Mouse (Mus musculus) gastrocnemius, postnatal 4 days (tissue): ENCODE data around the gene Atxn2. TPM values are rescaled to one million over a fixed set of nuclear protein-coding genes. Genes with fewer than 3 reads are reported as not detected.

Experiments
- DNase-seq, 2 experiments: peaks; one replicate each; pipeline ENCODE4 v3.0.0; 2021 to 2022; ENCODE audit warnings: low spot score in 2 of 2, mixed read lengths in 2 of 2
- total RNA-seq, 2 experiments: library from RNA; stranded (reverse); gene quantifications; 2 replicates each; pipeline ENCODE4 v1.2.3; 2021

The Atxn2 gene
- total RNA-seq, 2 experiments from 2014 or later: 143 to 152 TPM

DNA sequence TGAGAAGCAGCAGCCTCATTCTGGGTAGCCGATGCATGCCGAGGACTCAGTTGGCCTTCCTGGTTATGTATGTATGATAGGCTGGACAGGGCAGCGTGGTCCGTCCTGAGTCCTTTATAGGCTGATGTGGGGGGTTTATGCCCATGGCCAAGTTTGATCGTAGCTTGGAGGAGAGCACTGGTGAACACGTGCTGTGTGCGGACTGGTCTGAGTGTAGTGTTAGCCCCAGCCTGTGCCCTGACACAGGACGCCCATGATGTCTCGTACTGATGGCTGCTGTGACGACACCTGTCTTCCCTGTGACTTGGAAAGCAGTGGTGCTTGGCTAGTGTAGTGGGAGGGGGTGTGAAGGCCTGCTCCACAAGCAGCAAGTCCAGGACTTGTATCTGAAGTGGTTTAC lies 102.6 kb downstream of the Atxn2 start:
- no peak for DNase-seq

DNA sequence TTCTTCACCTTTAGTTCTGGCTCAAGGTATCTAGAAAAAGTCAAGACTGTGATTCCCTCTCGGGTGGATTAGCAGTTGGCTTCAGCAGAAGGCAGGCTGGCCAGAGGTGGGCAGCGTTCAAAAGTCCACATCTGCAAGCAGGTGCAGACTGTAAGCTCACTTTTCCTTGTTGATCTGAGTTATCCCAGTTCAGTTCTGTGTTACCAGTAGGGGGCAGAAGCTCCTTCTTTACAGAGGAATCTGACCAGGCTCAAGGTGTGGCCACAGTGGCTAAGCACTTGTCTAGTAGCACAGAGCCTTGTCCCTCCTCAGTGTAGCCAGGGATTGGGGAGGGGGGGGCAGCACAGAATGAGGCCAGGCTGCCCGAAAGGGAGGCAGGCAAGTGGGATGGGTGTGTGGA lies 103.9 kb downstream of the Atxn2 start:
- peak in 1 of 2 experiments; percentile 64 for DNase-seq

DNA sequence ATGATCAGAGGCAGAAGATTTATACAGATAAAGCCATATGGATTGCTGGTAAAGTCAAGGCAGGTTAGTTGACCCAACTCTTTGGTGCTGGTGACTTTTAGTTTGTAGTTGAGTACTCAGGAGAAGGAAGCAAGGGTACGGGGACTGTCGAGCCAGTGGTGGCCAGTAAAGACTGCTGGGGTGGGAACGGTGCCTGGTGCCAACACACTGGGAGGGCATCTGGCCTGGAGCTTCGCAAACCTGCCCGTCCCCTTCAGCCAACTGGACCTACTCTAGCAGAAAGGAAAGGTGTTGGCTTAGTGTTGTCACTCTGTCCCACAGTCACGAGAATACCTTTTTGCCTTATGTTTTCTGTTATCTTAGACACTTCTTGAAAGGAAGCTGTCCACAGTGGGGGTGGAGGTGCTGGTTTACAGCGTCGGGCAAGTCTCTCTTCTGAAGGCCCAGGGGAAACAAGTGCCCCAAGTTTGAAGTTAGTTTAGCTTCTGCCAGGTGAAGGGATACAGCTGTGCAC lies 104.8 kb downstream of the Atxn2 start:
- DNase-seq: no peak

DNA sequence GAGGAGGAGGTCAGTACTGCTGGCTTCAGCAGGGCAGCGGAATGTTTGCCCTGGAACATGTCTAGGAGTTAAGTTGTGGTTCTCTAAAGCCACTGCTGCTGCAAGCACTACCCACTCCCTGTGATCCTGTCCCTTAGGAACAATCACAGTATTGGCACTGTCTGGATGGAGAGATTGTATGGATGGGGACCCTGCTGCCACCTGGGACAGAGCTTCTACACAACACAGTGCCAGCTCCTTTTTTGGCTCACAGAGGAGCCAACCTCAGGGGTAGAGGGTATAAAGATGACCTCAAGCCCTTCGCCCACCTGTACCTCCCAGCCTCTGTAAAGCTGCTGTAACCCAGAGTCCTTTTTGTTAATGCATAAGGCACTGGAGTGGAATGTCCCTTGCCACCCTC lies 105.5 kb downstream of the Atxn2 start:
- no peak for DNase-seq

DNA sequence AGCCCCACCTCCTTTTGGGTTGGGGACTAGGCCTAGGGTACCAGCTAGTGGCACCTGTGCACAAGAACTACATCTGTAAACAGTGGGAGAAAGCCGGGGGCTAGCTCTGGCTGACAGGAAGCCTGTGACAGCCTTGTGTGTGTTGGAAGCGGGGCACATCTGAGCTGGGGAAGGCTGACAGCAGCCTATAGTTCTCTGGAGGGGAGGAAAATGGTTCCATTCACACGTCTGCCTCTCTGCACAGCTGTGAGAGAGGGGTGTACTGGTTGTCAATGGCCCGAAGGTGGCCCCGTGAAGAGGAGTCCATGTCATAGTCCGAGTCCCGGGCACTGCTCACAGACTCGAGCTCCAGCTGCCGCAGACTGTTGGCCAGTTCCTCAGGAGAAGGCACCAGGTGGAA lies 106.4 kb downstream of the Atxn2 start:
- no peak for DNase-seq

DNA sequence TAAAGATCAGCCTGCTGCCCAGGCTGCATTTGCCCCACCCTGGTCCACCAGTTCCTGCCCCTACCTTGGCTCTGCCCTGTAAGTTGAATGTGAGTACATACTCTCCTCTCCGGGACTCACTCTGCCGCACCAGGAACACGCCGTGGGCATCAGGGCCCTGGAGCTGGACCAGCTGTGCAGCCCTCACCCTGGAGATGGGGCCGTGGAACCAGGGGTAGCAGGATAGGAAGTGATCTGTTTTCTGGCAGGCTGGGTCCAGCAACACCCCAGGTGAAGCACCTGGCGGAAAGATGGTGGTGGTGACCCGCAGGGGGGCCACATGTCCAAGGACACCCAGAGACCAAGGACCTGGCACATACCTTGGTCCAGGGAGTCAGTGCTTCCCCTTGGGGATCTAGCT lies 107.3 kb downstream of the Atxn2 start:
- DNase-seq: peak in 1 of 2 experiments; percentile 13

DNA sequence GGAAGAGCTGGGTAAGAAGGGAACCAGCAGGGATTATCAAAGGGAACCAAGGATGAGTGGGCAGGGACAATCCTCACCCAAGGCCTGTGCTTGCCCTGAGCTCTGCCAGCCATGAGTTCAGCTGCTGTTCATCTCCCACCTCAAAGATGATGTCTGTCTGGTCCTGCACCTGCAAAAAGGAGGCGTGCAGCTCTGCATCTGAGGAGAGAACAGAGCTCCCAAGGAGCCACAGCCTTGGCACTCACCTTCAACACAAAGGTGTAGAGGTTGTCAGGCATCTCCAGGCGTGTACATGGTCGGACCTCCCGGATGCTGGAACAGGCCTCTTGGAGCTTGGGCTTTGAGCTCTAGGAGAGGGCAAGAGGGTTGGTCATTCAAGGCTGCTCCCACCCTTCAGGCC lies 107.7 kb downstream of the Atxn2 start:
- DNase-seq: peak in 1 of 2 experiments; percentile 14

DNA sequence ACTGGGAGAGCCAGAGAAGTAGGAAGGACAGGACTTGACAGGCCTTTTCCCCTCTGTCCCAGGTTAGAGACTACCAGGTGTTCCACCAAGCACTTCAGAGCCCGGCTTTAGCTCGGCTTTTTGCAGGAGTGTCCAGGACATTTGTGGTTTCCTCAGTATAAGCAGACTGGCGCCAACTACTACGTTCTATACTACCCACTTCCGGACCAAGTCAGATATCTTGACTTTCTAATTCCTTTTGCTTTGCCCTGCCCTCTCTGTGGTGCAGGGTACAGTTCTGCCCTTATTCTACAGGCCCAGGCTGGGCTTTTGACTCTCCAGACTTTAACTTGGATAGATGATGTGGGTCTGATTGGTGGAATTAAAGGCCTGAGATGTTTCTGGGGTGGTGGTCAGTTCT lies 108.4 kb downstream of the Atxn2 start:
- no peak for DNase-seq

DNA sequence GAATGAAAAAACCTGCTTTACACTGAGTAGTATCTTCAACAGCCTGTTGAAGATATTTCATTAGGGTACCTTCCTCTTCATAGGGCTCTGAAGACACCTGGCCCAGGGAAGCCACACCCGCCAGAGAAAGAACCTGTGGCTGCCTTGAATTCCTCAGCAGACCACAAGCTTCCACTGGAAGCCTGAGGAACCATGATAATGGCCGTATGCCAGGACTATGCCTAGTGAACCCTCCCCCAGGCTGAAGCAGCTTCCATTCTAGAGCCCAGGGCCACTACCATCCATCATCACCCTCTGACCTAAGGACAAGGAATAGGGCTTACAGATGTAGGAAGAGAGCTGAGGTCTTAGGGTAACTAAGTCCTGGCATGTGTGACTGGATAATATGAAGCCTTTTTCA lies 109.0 kb downstream of the Atxn2 start:
- no peak for DNase-seq

DNA sequence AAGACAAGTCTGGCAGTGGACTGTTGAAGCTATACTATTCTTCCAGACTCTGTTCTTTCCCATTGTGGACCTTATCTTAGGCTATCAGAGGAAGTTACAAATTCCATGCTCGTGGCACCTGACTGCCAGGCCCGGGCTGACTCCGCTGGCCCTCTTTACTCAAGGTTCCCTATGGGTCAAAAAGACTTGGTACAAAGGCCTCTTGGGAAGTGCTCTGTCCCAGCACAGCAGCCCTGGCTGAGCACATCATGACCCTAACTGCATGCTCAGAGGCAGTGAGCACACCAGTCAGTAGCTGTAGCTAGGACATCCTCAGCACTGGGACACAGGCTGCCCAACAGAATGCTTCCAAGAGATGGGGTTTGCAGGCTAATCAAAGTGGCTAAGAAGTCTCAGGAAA lies 109.5 kb downstream of the Atxn2 start:
- DNase-seq: no peak

DNA sequence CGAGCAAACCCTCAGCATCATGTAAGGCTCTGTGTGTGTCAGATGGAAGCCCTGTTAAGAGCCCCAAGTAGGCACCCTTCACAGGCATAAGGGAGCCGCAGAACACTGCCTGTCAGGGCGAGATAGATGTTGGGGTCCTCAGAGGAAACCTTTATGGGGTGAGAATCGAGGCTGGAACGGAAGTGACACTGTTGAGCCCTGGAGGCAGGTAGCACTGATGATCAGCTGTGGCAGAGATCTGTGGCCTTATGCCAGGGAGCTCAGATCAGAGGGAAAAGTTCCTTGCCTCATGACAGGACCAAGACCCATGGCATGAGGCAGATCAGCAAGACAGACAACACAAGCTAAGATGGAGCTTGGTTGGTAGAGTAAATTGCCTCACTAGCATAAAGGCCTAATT lies 110.0 kb downstream of the Atxn2 start:
- DNase-seq: no peak

DNA sequence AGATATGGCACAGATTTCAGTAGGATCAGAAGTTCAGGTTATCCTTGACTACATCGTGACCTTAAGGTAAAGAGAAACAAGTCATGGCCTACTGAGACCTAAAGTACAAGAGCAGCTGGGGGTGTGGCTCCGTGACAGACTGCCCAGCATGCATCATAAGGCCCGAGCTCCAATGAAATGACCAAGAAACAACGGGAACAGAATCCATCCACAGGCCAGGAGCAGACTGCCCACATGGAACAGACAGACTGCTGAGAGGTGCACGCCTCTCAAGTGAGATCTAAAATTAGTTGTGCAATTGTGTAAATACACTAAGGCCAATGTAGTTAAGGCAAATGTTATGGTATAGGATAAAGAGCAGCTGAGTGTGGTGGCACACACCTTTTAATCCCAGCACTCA lies 110.4 kb downstream of the Atxn2 start:
- no peak for DNase-seq

DNA sequence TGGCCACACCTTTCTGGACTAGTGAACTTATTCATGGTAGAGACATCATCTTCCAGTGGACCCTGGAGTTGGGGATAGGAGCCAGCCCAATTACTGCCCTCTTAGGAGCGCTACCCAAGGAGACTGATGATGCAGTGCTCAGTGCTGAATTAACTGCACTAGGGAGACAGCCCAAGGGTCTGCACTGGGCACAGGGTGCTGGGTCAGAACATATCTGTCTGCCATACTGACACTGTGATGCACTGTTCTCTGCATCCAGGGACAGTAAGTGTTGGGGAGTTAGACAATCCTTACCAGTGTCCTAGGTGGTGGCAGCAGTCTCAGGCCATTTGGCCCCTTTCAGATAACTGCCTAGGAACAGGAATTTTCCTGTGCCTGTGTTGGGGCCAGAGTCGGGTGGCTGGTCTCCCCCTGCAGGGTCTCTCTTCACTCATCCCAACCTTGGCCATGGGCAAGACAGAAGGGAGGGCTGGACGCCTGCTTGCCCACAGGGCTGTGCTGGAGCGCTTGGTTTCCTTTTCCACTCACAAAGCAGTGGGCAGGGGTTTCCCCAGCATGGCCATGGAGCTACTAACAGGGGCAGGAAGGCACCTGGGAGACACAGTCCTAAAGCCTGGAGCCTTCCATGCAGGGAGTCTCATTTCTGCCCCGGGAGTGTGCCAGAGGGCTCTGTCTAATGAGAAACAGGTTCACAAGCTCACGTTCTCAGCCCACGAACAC lies 111.8 kb downstream of the Atxn2 start:
- no peak for DNase-seq

DNA sequence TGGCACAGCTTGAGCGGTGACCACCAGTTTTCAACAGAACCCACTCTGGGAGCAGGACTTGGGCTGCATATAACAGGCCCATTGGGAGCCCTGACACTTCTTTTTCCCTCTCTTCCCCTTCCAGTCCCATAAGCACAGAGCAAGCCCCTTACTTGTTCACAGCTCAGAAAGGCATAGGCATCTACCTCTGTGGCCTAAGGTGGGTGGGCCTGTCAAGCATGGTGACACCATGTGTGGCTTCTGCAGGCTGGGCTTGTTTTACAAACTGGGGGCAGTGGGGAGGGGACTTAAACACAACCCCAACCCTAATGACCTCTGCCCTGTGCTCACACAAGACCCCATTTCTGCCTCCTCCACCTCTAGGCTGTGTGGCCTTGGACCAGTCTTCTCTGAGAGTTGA lies 112.5 kb downstream of the Atxn2 start:
- DNase-seq: no peak

DNA sequence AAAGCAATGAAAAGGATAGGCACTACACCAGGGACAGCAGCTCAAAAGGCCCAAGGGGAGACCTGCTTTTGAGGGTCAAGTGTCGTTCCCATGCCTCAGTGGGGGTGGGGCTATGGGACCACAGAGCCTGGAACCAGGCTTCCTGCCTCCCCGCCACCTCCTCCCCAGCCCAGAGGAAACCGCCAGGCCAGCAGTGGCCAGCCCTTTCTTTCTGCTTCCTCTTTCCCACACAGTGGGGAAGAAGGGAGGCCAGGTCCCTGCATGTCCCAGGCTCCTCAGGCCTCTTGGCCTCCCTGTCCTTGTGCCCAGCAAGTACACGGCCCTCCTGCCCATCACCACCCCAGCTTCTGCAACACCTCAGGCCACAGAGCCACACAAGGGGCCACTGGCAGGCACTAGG lies 113.0 kb downstream of the Atxn2 start:
- peak in 1 of 2 experiments; percentile 18 for DNase-seq

DNA sequence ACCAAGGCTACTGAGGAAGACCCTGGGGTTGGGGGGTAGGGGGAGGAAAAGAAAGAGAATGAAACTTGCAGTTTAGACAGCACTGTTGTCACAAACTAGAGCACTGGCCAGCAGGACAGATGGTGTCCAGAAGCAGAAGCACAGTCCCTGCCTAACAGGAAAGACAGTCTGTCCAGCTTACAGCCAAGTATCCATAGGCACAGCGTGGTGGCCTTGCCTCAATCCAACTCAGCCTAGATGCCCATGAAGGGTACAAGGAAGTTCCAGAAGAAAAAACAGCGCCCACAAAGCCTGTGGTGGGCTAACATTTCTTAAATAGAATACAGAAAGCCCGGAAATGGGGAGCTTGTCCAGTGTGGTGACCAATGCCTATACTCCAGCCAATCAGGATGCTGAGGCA lies 114.5 kb downstream of the Atxn2 start:
- no peak for DNase-seq

DNA sequence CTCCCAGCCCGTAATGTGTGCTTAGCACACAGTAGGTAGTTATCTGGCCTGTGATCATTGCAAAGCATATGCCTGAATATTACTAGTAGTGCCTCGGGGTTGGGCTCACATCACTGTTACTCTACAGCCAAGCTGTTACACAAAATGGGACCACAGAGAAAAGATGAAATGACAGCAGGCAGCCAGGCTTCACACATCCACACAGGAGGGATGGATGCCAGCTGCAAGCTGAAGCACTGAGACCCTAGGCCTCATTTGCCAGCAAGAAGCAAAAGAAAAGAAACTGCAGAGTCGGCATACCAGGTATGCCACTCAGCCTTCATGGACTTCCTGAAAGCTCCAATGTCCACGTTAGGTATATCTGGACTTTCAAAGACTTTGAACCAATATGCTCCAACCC lies 116.7 kb downstream of the Atxn2 start:
- DNase-seq: no peak

DNA sequence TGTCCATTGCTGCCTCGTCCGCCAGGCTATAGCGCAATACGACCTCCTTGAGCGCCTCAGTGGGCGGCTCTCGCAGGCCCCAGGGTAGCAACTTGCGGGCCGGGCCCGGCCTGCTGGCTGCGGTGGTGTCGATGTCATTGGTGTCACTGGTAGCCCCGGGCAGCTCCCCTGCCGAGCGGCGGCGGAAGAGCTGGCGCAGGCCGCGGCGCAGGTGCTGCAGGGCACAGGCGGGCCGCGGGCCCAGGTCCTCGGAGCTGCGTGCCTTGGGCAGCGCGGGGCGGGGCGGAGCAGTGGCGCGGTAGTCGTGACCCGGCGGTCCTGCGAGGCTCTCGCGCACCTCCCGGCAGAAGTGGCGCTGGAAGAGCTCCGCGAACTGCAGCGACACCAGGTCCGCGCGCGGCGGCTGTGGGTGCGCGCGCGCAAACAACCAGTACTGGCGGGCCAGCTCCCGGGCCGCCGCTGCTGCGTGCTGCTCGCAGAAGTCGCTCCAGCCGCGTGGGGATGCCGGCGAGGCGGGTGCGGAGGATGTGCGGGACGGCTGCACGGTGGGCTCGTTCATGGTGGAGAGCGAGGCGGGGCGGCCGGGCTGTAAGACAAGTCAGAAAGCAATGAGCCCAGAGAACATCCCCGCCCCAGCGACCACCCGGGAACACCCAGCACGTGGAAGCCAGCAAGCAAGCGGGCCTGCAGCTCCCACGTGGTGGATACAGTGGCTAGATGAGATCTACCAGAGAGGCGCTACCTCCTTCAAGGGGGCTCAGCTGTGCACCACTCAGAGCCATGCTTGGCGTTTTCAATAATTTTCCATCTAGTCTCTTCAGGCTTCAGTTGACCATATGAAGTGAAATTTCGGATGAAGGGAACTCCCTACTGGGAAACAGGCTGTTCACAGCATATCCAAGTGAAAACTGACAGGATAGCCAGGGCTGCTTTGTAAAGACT lies 117.6 kb downstream of the Atxn2 start:
- peak in 1 of 2 experiments; percentile 29 for DNase-seq

DNA sequence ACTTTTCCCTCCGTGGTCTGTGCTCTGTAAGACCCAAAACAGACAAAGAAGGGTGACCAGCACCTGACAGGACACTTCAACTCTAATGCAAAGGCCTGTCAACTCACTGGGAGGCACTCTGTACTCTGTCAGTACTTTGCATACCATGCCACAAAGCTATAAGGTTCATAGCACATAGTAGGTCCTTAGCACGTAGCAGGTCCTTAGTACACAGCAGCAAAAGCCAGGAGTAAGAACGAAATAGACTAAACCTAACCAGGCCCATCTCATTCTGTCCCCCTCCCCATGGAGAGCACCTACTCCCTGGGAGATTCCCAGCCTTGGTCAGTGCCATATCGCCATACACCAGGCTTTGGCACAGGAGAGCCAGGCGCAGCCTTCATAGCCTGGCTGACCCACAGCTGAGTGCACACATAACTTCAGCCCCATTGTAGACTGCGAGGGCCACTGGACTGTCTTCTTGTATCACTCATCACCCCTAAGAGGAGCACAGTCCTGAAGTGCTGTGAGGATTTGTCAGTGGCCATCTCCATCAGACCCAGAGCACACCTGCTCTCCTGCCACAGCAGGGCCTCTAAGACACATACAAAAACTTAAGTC lies 120.0 kb downstream of the Atxn2 start:
- DNase-seq: no peak

DNA sequence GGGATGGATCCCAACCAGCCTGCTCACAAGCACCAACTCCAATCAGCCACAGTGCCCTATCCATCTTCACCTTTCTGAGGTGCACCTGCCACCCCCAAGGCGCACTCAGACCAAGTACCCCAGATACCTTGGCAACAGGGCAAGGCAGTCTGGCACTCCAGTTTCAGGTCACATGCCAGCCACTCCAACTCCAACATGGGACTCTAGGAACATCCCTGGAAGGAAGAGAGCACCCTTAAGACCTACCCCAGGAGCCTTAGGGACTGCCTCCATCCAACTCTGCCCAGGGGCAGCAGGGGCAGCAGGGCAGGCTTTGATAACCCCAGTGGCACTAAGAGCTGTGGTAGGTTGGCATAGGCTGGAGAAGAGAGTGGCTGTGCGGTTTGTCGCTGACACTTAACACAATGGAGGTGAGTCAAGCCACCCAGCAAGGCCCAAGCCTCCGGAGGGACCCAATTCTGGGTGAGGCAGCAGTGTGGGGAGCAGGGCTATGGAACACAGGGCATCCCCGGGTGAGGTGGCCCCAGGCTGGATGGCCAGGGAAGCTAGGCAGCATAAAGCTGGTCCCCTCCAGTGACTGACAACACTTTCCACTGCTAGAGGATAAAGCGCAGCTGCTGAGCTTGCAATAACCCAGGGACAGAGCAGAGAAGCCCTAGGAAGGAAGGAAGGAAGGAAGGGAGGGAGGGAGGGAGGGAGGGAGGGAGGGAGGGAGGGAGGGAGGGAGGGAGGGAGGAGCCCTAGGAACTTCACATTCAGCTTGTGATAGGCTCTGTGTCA lies 121.4 kb downstream of the Atxn2 start:
- DNase-seq: peak in 1 of 2 experiments; percentile 10

DNA sequence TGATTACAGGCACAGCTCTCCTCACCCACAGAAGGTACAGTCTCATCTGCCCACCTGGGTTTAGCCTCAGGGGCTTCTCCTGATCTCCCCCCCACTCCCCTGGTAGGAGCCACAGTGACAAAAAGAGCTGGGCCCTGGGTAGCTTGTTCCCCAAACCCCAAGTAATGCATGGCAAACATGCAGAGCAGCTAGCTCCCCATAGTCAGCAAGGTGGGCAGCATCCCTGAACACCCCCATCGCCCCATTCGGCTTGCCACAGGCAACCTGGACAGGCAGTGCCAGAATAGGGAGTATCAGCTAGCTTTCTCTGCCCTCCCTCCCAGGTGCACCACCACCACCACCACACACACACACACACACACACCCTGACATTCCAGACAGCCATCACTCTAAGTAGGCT lies 122.0 kb downstream of the Atxn2 start:
- DNase-seq: no peak
